Mouse (Mus musculus) spleen, adult 2 months (tissue): ENCODE measurements around the gene Pigp.

Experiments used
- CTCF ChIP-seq: fragments of 200-500 bp; IDR thresholded peaks from 2 replicates; pipeline ENCODE4 v1.5.1; 2011; ENCODE audit warnings: mild to moderate bottlenecking, inconsistent platforms; ENCODE audit not compliant: insufficient read depth, insufficient read length, insufficient replicate concordance; ENCODE audit errors: extremely low read depth
- POLR2A ChIP-seq: fragments of 200-500 bp; IDR thresholded peaks from 2 replicates; pipeline ENCODE4 v1.6.1; 2011; ENCODE audit warnings: low read depth, low read length, inconsistent platforms

- TF ChIP-seq CTCF (no peak), POLR2A (no peak)
Observed at GRCm38 (mm10) chr16:94358091-94358490, 13.6 kb downstream of the Pigp start.
